Comparison of ENCODE assay signal across 33 mouse cellular contexts in the genomic region with DNA sequence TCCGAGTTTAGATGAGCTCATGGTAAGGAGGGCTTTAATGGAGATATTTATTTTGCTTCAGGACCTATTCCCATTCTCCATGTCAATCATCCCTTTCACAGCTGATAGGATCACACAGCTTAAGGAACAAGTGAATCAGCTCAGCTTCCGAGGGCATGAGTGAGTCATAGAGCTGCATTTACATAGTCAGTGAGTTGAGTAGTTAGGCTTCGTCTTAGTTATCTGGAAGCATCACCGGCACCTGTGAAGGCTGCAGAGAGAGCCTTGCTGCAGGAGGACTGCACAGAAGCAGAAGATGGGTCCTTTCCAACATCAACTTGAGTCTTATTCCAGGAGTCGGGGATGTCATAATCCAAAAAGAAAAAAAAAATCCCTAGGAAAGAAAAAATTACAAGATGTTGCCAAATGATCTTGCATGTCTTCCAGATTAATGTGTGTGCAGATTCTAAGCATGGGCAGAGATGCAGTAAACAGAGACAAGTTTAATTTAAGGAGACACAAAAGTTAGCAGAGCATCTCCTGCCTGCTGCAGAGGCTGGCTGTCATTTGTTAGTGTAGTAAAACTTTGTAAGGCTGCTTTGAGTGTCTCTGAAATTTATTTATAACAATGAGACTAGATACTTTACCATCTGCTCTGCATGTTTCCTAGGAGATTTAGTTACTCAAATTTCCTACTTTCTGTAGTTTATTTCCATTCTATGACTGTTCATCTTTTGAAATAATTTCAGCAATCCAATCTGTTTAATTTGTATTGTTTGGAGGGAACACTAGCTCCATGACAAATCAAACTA. TPM values are rescaled to one million over a fixed set of nuclear protein-coding genes. Genes with fewer than 3 reads are reported as not detected.
DNase-seq lines count a peak whose midpoint lies in the region; ATAC-seq and TF ChIP-seq lines count a peak whose summit lies in the region.
"Had no signal": no experiment of that assay in that cellular context is flagged by ENCODE, and none has a peak within 500 bp of the region (broad histone marks: within the 10 kb centered on the region; RNA-seq: fewer than 3 reads in every experiment).

No protein-coding gene starts in this region.

- intact Hi-C loops in left cerebral cortex, postnatal 4 days (cut with DNase I): no loop called here
- intact Hi-C loops in left cerebral cortex, postnatal 25 days (cut with DNase I): no loop called here
- intact Hi-C loops in heart, postnatal 14 days (cut with DNase I): no loop called here

- no peak overlapping the region for H3K27ac ChIP-seq in CH12.LX (ENCODE audit: insufficient read depth, low read depth)
- H3K27ac ChIP-seq: embryonic facial prominence, embryonic 13.5 days; forebrain, embryonic 12.5 days; heart, adult 2 months; hindbrain, embryonic 13.5 days; kidney, postnatal 0 days; limb, embryonic 10.5 days; liver, embryonic 15.5 days; lung, embryonic 15.5 days; midbrain, embryonic 13.5 days had no signal

- no peak overlapping the region for H3K4me2 ChIP-seq in CH12.LX (ENCODE audit: insufficient read depth, low read depth, poor library complexity, severe bottlenecking)
- H3K4me2 ChIP-seq: embryonic facial prominence, embryonic 13.5 days; forebrain, embryonic 12.5 days; hindbrain, embryonic 13.5 days; liver, embryonic 15.5 days; lung, embryonic 15.5 days; midbrain, embryonic 13.5 days had no signal

- TF ChIP-seq POLR2A in CH12.LX (IDR thresholded peaks at IDR 0.05; ENCODE audit: low read depth, low read length): no peak

- ATAC-seq in frontal cortex, adult (ENCODE audit: low TSS enrichment): peak; percentile 98
- ATAC-seq: CD4-positive, CD25-positive, alpha-beta regulatory T cell, adult 4 months; inflammation-experienced regulatory T-cells, adult 6 months; midbrain, embryonic 13.5 days; Patski had no signal

- no peak for DNase-seq in frontal cortex, postnatal 25 days (ENCODE audit: low spot score in 2 of 2)
- DNase-seq in left cerebral cortex, adult 11 months (ENCODE audit: low spot score): peak; percentile 7
- no peak for DNase-seq in left cerebral cortex, postnatal 4 days
- no peak for DNase-seq in CH12.LX (ENCODE audit: extremely low read depth)
- peak; percentile 13 to 68 for DNase-seq in left cerebral cortex, postnatal 25 days (ENCODE audit: low spot score in 2 of 2)
- no peak for DNase-seq in heart, postnatal 14 days
- no peak for DNase-seq in urinary bladder, postnatal 25 days (ENCODE audit: low spot score)
- DNase-seq: adrenal gland, postnatal 36 days; cerebellum, adult 11-12 months; cerebellum, postnatal 25 days; embryo, embryonic 11 days; gastrocnemius, postnatal 36 days; heart, adult 2 months; heart, postnatal 36 days; kidney, adult 18-20 months; liver; lung, postnatal 36 days; thymus, adult 2 months; thymus, postnatal 4 days had no signal

- TF ChIP-seq RAD21 in CH12.LX (IDR thresholded peaks at IDR 0.05; ENCODE audit: low read depth, low read length): no peak

- peaks cover 0 to 3% of the 10 kb centered on the region in 2 experiments; a peak in 1 of 4 replicates for H3K4me1 ChIP-seq in CH12.LX (ENCODE audit: control insufficient read depth in 1 of 2, insufficient read depth in 2 of 2)
- H3K4me1 ChIP-seq: embryonic facial prominence, embryonic 13.5 days; forebrain, embryonic 12.5 days; hindbrain, embryonic 13.5 days; liver, embryonic 15.5 days; lung, embryonic 15.5 days; megakaryocyte, embryonic 14.5 days; midbrain, embryonic 13.5 days had no signal

- TF ChIP-seq CTCF in CH12.LX (conservative IDR thresholded peaks at IDR 0.05 in 1 of 2, IDR thresholded peaks at IDR 0.05 in 1 of 2; ENCODE audit: low read depth in 2 of 2, low read length in 2 of 2): no peak

- no peaks in the 10 kb centered on the region for H3K79me2 ChIP-seq in CH12.LX (replicated peaks; ENCODE audit: control insufficient read depth, extremely low read depth, insufficient read depth, poor library complexity, severe bottlenecking)

- no peak overlapping the region for H3K4me3 ChIP-seq in CH12.LX (replicated peaks in 1 of 3; ENCODE audit: low read depth in 2 of 3, low read length in 2 of 3, poor library complexity in 1 of 3)
- H3K4me3 ChIP-seq: embryonic facial prominence, embryonic 13.5 days; erythroblast, embryonic 14.5 days; forebrain, embryonic 12.5 days; heart, adult 2 months; hindbrain, embryonic 13.5 days; limb, embryonic 10.5 days; liver, embryonic 15.5 days; lung, embryonic 15.5 days; megakaryocyte, embryonic 14.5 days; midbrain, embryonic 13.5 days had no signal

- H3K9me3 ChIP-seq in CH12.LX (replicated peaks; ENCODE audit: low read length): no peaks in the 10 kb centered on the region
- H3K9me3 ChIP-seq: embryonic facial prominence, embryonic 13.5 days; forebrain, embryonic 12.5 days; limb, embryonic 10.5 days; liver, embryonic 15.5 days; lung, embryonic 15.5 days; midbrain, embryonic 13.5 days had no signal

- dilution Hi-C loops in CH12.LX (cut with MboI; ENCODE audit: extremely low pct_ligation_motif_present, extremely low pct_unique_long_range_greater_than_20kb, low sequenced_read_pairs): no loop called here

- no peak overlapping the region for H3K9ac ChIP-seq in CH12.LX (ENCODE audit: insufficient read depth, low read depth)
- H3K9ac ChIP-seq: embryonic facial prominence, embryonic 13.5 days; forebrain, embryonic 12.5 days; hindbrain, embryonic 13.5 days; liver, embryonic 15.5 days; lung, embryonic 15.5 days; midbrain, embryonic 13.5 days had no signal

- H3K27me3 ChIP-seq in CH12.LX (replicated peaks): no peaks in the 10 kb centered on the region
- H3K27me3 ChIP-seq: embryonic facial prominence, embryonic 13.5 days; forebrain, embryonic 12.5 days; hindbrain, embryonic 13.5 days; liver, embryonic 15.5 days; lung, embryonic 15.5 days; megakaryocyte, embryonic 14.5 days; midbrain, embryonic 13.5 days; Patski had no signal

- H3K36me3 ChIP-seq in CH12.LX (replicated peaks in 1 of 2; ENCODE audit: control insufficient read depth in 1 of 2, insufficient read depth in 1 of 2, low read length in 1 of 2): no peaks in the 10 kb centered on the region
- H3K36me3 ChIP-seq: embryonic facial prominence, embryonic 13.5 days; forebrain, embryonic 12.5 days; hindbrain, embryonic 13.5 days; limb, embryonic 10.5 days; liver, embryonic 15.5 days; lung, embryonic 15.5 days; midbrain, embryonic 13.5 days had no signal

- in situ Hi-C loops in CH12.LX (cut with MboI; ENCODE audit: low pct_ligation_motif_present, low pct_unique_long_range_greater_than_20kb, low sequenced_read_pairs): no loop called here

- 0 out of 2 replicates have a peak, but pooled peaks have one; percentile 9 for TF ChIP-seq EP300 in CH12.LX (IDR thresholded peaks at IDR 0.05; ENCODE audit: low read length)

TF ChIP-seq in CH12.LX, 34 proteins besides CTCF, POLR2A, EP300 and RAD21:
- TF ChIP-seq ZMIZ1 (IDR thresholded peaks at IDR 0.05; ENCODE audit: low read depth, low read length) (no peak), TBP (conservative IDR thresholded peaks at IDR 0.05; ENCODE audit: low read depth, low read length) (no peak), ETS1 (conservative IDR thresholded peaks at IDR 0.05; ENCODE audit: low read depth, low read length) (peak; percentile 33; the same call in 1 of the 2 replicates), ZC3H11A (IDR thresholded peaks at IDR 0.05; ENCODE audit: low read depth, low read length) (no peak), POLR2AphosphoS2 (IDR thresholded peaks at IDR 0.05; ENCODE audit: low read depth, low read length) (no peak), NELFE (IDR thresholded peaks at IDR 0.05; ENCODE audit: low read depth, low read length) (no peak), CHD2 (IDR thresholded peaks at IDR 0.05; ENCODE audit: low read length) (no peak), UBTF (IDR thresholded peaks at IDR 0.05; ENCODE audit: low read depth, low read length) (no peak), SMC3 (IDR thresholded peaks at IDR 0.05; ENCODE audit: low read depth, low read length) (no peak)

RNA-seq across cellular contexts. Expression of a gene that starts 41.3 kb away (rescaled TPM):
- 100 to 1,000 TPM; 445 to 511 TPM for total RNA-seq in left cerebral cortex, postnatal 4 days (2021)
- 173 and 208 TPM in 2 replicates for total RNA-seq in CH12.LX (2012; rRNA removed)
- total RNA-seq in CH12.LX (2014; rRNA removed): 248 and 266 TPM in 2 replicates
- polyA plus RNA-seq in CH12.LX (2012; ENCODE audit: insufficient read length, low read depth): 257 and 268 TPM in 2 replicates
- total RNA-seq in left cerebral cortex, postnatal 25 days (2021): 100 to 1,000 TPM; 888 to 952 TPM
- total RNA-seq in heart, postnatal 14 days (2021): 10 to 100 TPM; 43.8 to 44.3 TPM

Comparison
In these comparisons a context has a peak if more than half of its experiments do, and no peak if none do; other contexts are left out.
1. DNase-seq: peak in left cerebral cortex, adult 11 months (single experiment) and left cerebral cortex, postnatal 25 days (2 of 2); none in frontal cortex, postnatal 25 days (0 of 2), left cerebral cortex, postnatal 4 days (single experiment), CH12.LX (single experiment), heart, postnatal 14 days (0 of 2) and urinary bladder, postnatal 25 days (single experiment).